Comparison of ENCODE assay signal across 8 mouse cellular contexts in the genomic region with DNA sequence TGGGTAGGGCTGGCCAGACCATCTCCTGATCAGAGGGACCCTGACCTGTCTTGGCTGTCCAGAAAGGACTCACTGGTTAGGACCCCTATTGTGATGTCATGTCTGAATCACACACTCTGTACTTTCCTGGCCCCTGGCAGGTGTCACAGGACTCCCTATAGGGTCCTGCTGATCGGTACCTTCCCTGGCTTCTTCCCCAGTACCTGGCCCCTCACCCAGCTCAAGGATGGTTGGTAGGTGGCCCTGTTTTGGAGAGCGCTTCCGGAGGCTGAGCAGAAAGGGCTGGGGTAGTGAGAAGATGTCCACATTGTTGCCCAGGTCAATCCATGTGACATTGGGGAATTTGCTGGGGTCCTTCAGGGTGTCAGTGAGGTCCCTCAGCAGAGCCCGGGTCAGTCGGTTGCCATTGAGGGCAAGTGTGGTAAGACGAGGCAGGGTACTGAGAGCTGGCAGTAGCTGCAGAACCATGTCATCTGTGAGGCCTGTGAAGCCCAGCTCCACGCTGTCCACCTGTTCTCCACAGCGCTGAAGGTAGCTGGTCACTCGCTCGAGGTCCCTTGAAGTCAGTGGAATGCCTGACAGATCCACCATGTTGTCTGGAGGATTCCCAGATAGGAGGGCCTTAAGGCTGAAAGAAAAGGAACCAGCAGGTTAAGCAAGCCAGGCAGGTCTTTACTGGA. TPM values are rescaled to one million over a fixed set of nuclear protein-coding genes. Genes with fewer than 3 reads are reported as not detected.
DNase-seq lines count a peak whose midpoint lies in the region; ATAC-seq lines count a peak whose summit lies in the region.

No protein-coding gene starts in this region.

- H3K27ac ChIP-seq in hindbrain, embryonic 14.5 days = no peak overlapping the region
- peak overlapping the region; percentile 37; the same call in 1 of the 2 replicates for H3K27ac ChIP-seq in midbrain, embryonic 14.5 days (replicated peaks; ENCODE audit: low read depth, low read length)

- H3K36me3 ChIP-seq in erythroblast, embryonic 14.5 days (ENCODE audit: control insufficient read depth) = peaks cover 70% of the 10 kb centered on the region
- H3K36me3 ChIP-seq in hindbrain, embryonic 14.5 days (replicated peaks; ENCODE audit: control insufficient read depth, insufficient read depth) = peaks cover 58% of the 10 kb centered on the region
- peaks cover 55% of the 10 kb centered on the region for H3K36me3 ChIP-seq in midbrain, embryonic 14.5 days (ENCODE audit: control insufficient read depth, insufficient read depth, low read length)

- H3K4me3 ChIP-seq in erythroblast, embryonic 14.5 days (replicated peaks) = peak overlapping the region; percentile 85
- no peak overlapping the region for H3K4me3 ChIP-seq in hindbrain, embryonic 14.5 days (replicated peaks; ENCODE audit: low read length)
- H3K4me3 ChIP-seq in midbrain, embryonic 14.5 days (replicated peaks; ENCODE audit: low read depth, low read length) = peak overlapping the region; percentile 92

- peak; percentile 36 for DNase-seq in NIH3T3 (ENCODE audit: low read depth)
- DNase-seq in hindbrain, embryonic 14.5 days (ENCODE audit: low spot score) = no peak
- DNase-seq in midbrain, embryonic 14.5 days = no peak
- DNase-seq in spleen, adult 12 weeks (ENCODE audit: low spot score) = no peak
- no peak for DNase-seq in urinary bladder, adult 18-20 months (ENCODE audit: low spot score in 2 of 2)
- DNase-seq in thymus, postnatal 0 days (ENCODE audit: low spot score) = no peak

- H3K9ac ChIP-seq in hindbrain, embryonic 14.5 days = peak overlapping the region; percentile 84
- H3K9ac ChIP-seq in midbrain, embryonic 14.5 days (replicated peaks; ENCODE audit: low read length) = peak overlapping the region; percentile 43

- no peaks in the 10 kb centered on the region for H3K27me3 ChIP-seq in erythroblast, embryonic 14.5 days (ENCODE audit: control insufficient read depth)
- no peaks in the 10 kb centered on the region for H3K27me3 ChIP-seq in hindbrain, embryonic 14.5 days (ENCODE audit: control insufficient read depth, insufficient read depth, low read length)
- no peaks in the 10 kb centered on the region for H3K27me3 ChIP-seq in midbrain, embryonic 14.5 days (ENCODE audit: control insufficient read depth, insufficient read depth, low read length)

- no peak for ATAC-seq in erythroblast, adult 5-6 weeks (replicated peaks; ENCODE audit: low FRiP score, poor library complexity, severe bottlenecking)
- ATAC-seq in hindbrain, embryonic 14.5 days (ENCODE audit: low FRiP score) = no peak
- ATAC-seq in midbrain, embryonic 14.5 days (ENCODE audit: low FRiP score, low TSS enrichment) = no peak

- peak overlapping the region; percentile 89 for H3K4me2 ChIP-seq in hindbrain, embryonic 14.5 days (replicated peaks)
- peak overlapping the region; percentile 95 for H3K4me2 ChIP-seq in midbrain, embryonic 14.5 days (ENCODE audit: low read length)

- 50% methylated on average over 10 of the region's 10 CpGs for WGBS in hindbrain, embryonic 14.5 days
- WGBS in midbrain, embryonic 14.5 days = 42% methylated on average over 10 of the region's 10 CpGs

- no peaks in the 10 kb centered on the region for H3K9me3 ChIP-seq in erythroblast, embryonic 14.5 days (ENCODE audit: control insufficient read depth, low read length)
- H3K9me3 ChIP-seq in hindbrain, embryonic 14.5 days (ENCODE audit: control insufficient read depth, low read length) = no peaks in the 10 kb centered on the region
- H3K9me3 ChIP-seq in midbrain, embryonic 14.5 days (ENCODE audit: control insufficient read depth, low read length) = no peaks in the 10 kb centered on the region

- peaks cover 51% of the 10 kb centered on the region for H3K4me1 ChIP-seq in erythroblast, embryonic 14.5 days (ENCODE audit: control insufficient read depth)
- peaks cover 27% of the 10 kb centered on the region for H3K4me1 ChIP-seq in hindbrain, embryonic 14.5 days (replicated peaks; ENCODE audit: control insufficient read depth, insufficient read depth, low read length)
- H3K4me1 ChIP-seq in midbrain, embryonic 14.5 days (ENCODE audit: control insufficient read depth, insufficient read depth, low read length) = peaks cover 37% of the 10 kb centered on the region

RNA-seq across cellular contexts. Expression of a gene that starts 31.5 kb away (rescaled TPM):
- polyA plus RNA-seq in erythroblast, embryonic 14.5 days (2012) = 0.03 and 0.04 TPM in 2 replicates
- 2.3 and 4.2 TPM in 2 replicates for total RNA-seq in erythroblast, adult 5-6 weeks (2015; ENCODE audit: low replicate concordance)
- 6.8 and 7.7 TPM in 2 replicates for total RNA-seq in erythroblast, adult 5-6 weeks (2017; ENCODE audit: low replicate concordance)
- polyA plus RNA-seq in hindbrain, embryonic 14.5 days (2014; fragmentation: Nextera tagmentation; extraction: Ambion mirVana) = 22.6 and 28.2 TPM in 2 replicates
- 26.4 and 28.0 TPM in 2 replicates for polyA plus RNA-seq in midbrain, embryonic 14.5 days (2014; fragmentation: Nextera tagmentation; extraction: Ambion mirVana)
- polyA plus RNA-seq in thymus, postnatal 0 days (2015; fragmentation: Nextera tagmentation; extraction: Ambion mirVana) = 48.1 and 51.6 TPM in 2 replicates

RNA-seq across cellular contexts. Expression of a gene that starts 42.6 kb away (rescaled TPM):
- 0.08 and 0.17 TPM in 2 replicates for polyA plus RNA-seq in erythroblast, embryonic 14.5 days (2012)
- total RNA-seq in erythroblast, adult 5-6 weeks (2015; ENCODE audit: low replicate concordance) = not detected in 2 replicates
- total RNA-seq in erythroblast, adult 5-6 weeks (2017; ENCODE audit: low replicate concordance) = 0.84 and 1.5 TPM in 2 replicates
- polyA plus RNA-seq in hindbrain, embryonic 14.5 days (2014; fragmentation: Nextera tagmentation; extraction: Ambion mirVana) = 10.5 and 12.6 TPM in 2 replicates
- 11.1 and 13.1 TPM in 2 replicates for polyA plus RNA-seq in midbrain, embryonic 14.5 days (2014; fragmentation: Nextera tagmentation; extraction: Ambion mirVana)
- 2.2 and 3.4 TPM in 2 replicates for polyA plus RNA-seq in thymus, postnatal 0 days (2015; fragmentation: Nextera tagmentation; extraction: Ambion mirVana)

RNA-seq across cellular contexts. Expression of a gene that starts 42.7 kb away (rescaled TPM):
- polyA plus RNA-seq in erythroblast, embryonic 14.5 days (2012) = 0.20 and 0.25 TPM in 2 replicates
- total RNA-seq in erythroblast, adult 5-6 weeks (2015; ENCODE audit: low replicate concordance) = 1.3 and 1.5 TPM in 2 replicates
- 2.8 TPM in 1 of 2 replicates, not detected in the other for total RNA-seq in erythroblast, adult 5-6 weeks (2017; ENCODE audit: low replicate concordance)
- polyA plus RNA-seq in hindbrain, embryonic 14.5 days (2014; fragmentation: Nextera tagmentation; extraction: Ambion mirVana) = 21.0 and 33.4 TPM in 2 replicates
- 21.6 TPM in 2 replicates for polyA plus RNA-seq in midbrain, embryonic 14.5 days (2014; fragmentation: Nextera tagmentation; extraction: Ambion mirVana)
- 54.3 and 63.7 TPM in 2 replicates for polyA plus RNA-seq in thymus, postnatal 0 days (2015; fragmentation: Nextera tagmentation; extraction: Ambion mirVana)

RNA-seq across cellular contexts. Expression of a gene that starts 54.8 kb away (rescaled TPM):
- 195 and 225 TPM in 2 replicates for polyA plus RNA-seq in erythroblast, embryonic 14.5 days (2012)
- total RNA-seq in erythroblast, adult 5-6 weeks (2015; ENCODE audit: low replicate concordance) = 1,189 and 1,264 TPM in 2 replicates
- total RNA-seq in erythroblast, adult 5-6 weeks (2017; ENCODE audit: low replicate concordance) = 1,425 and 1,690 TPM in 2 replicates
- polyA plus RNA-seq in hindbrain, embryonic 14.5 days (2014; fragmentation: Nextera tagmentation; extraction: Ambion mirVana) = 4,396 and 4,426 TPM in 2 replicates
- polyA plus RNA-seq in midbrain, embryonic 14.5 days (2014; fragmentation: Nextera tagmentation; extraction: Ambion mirVana) = 4,878 and 5,143 TPM in 2 replicates
- 3,204 and 3,318 TPM in 2 replicates for polyA plus RNA-seq in thymus, postnatal 0 days (2015; fragmentation: Nextera tagmentation; extraction: Ambion mirVana)

Comparison
In these comparisons a context has a peak if more than half of its experiments do, and no peak if none do; other contexts are left out.
1. RNA of a gene that starts 31.5 kb away (polyA plus RNA-seq): 48.1 to 51.6 TPM in thymus, postnatal 0 days, 26.4 to 28.0 TPM in midbrain, embryonic 14.5 days and 22.6 to 28.2 TPM in hindbrain, embryonic 14.5 days; 0.03 to 0.04 TPM in erythroblast, embryonic 14.5 days; every median in the first group is over 10 times any median in the second.
2. RNA of a gene that starts 42.7 kb away (polyA plus RNA-seq): 54.3 to 63.7 TPM in thymus, postnatal 0 days, 21.0 to 33.4 TPM in hindbrain, embryonic 14.5 days and 21.6 TPM in midbrain, embryonic 14.5 days; 0.20 to 0.25 TPM in erythroblast, embryonic 14.5 days; every median in the first group is over 10 times any median in the second.